ENCODE assay signal across 8 mouse cellular contexts in the genomic region with DNA sequence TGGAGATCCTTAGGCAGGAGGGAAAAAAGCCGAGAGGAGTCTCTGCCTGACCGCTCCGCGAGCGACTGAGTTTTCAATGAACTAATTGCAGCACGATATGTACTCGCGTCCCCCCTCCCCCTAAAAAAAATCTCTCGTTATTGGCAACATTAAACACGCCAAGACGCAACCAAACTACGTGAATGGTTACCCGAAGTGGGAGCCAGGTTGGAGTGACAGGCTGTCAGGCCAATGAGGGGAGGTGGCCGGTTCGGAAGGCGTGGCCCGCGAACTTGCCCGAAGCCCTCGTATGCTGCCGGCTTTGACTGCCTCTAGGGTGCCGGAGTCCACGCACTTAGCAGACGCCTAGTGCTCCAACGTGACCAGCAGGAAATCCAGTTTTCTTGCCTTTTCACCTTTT. TPM values are rescaled to one million over a fixed set of nuclear protein-coding genes. Genes with fewer than 3 reads are reported as not detected.
A peak's percentile ranks its signal among the peaks of the same experiment; 100 is the strongest.
DNase-seq lines count a peak whose midpoint lies in the region; ATAC-seq lines count a peak whose summit lies in the region.

Gene Hmgn5, minus strand, starts transcription at position 122 of the 400 bp plus-strand sequence.

- ATAC-seq in hindbrain, embryonic 12.5 days (ENCODE audit: low FRiP score) = peak; percentile 98

- peak within 1 kb of the TSS; percentile 47 for H3K4me2 ChIP-seq in hindbrain, embryonic 12.5 days (replicated peaks)

- WGBS in hindbrain, embryonic 12.5 days = 18% methylated on average over 25 of the region's 25 CpGs

- peak within 1 kb of the TSS; percentile 44 for H3K27ac ChIP-seq in hindbrain, embryonic 12.5 days

- H3K9me3 ChIP-seq in hindbrain, embryonic 12.5 days (replicated peaks) = no peaks in the 10 kb centered on the region

- H3K27me3 ChIP-seq in hindbrain, embryonic 12.5 days = no peaks in the 10 kb centered on the region

- H3K9ac ChIP-seq in hindbrain, embryonic 12.5 days = peak within 1 kb of the TSS; percentile 23; the same call in 1 of the 2 replicates

- H3K36me3 ChIP-seq in hindbrain, embryonic 12.5 days = no peaks in the 10 kb centered on the region

- peak; percentile 95 for DNase-seq in Muller cell, postnatal 12 days (ENCODE audit: inconsistent ontology term)
- peak; percentile 88 for DNase-seq in cerebellum, adult 9-11 months
- DNase-seq in frontal cortex, postnatal 10 days (ENCODE audit: low spot score in 2 of 2) = peak; percentile 82 to 86
- peak; percentile 64 to 86 for DNase-seq in layer of hippocampus, postnatal 25 days (ENCODE audit: extremely low spot score in 1 of 2, low spot score in 1 of 2)
- DNase-seq in lung, postnatal 25 days (ENCODE audit: low spot score) = peak; percentile 95
- DNase-seq in retina, embryonic 14.5 days (ENCODE audit: low spot score) = peak; percentile 90
- peak; percentile 93 for DNase-seq in thymus, postnatal 4 days

- H3K4me1 ChIP-seq in hindbrain, embryonic 12.5 days = no peaks in the 10 kb centered on the region

- H3K4me3 ChIP-seq in hindbrain, embryonic 12.5 days = peak within 1 kb of the TSS; percentile 40

RNA-seq across cellular contexts. Expression of gene Hmgn5, which starts in this region (rescaled TPM):
- polyA plus RNA-seq in hindbrain, embryonic 12.5 days (2016; fragmentation: Nextera tagmentation; extraction: Ambion mirVana) = 21.3 and 21.9 TPM in 2 replicates
- total RNA-seq in layer of hippocampus, postnatal 25 days (2021) = 1 to 10 TPM; 8.4 to 9.6 TPM

Comparison
In these comparisons a context has a peak if more than half of its experiments do, and no peak if none do; other contexts are left out.
1. Peak in every context shown above with its lines: DNase-seq, ATAC-seq, H3K4me3 ChIP-seq and H3K27ac ChIP-seq.